Mouse (Mus musculus) right cerebral cortex, postnatal 14 days (tissue): Measurements from ENCODE around the gene Pcsk6.
"Not testable (repeated sequence)": the region's sequence is repeated elsewhere in the genome, so short reads cannot be mapped to it uniquely, and the experiment has no call there.

Source experiments
- DNase-seq: peaks from one replicate; pipeline ENCODE4 v3.0.0; 2022

The Pcsk6 gene

DNA sequence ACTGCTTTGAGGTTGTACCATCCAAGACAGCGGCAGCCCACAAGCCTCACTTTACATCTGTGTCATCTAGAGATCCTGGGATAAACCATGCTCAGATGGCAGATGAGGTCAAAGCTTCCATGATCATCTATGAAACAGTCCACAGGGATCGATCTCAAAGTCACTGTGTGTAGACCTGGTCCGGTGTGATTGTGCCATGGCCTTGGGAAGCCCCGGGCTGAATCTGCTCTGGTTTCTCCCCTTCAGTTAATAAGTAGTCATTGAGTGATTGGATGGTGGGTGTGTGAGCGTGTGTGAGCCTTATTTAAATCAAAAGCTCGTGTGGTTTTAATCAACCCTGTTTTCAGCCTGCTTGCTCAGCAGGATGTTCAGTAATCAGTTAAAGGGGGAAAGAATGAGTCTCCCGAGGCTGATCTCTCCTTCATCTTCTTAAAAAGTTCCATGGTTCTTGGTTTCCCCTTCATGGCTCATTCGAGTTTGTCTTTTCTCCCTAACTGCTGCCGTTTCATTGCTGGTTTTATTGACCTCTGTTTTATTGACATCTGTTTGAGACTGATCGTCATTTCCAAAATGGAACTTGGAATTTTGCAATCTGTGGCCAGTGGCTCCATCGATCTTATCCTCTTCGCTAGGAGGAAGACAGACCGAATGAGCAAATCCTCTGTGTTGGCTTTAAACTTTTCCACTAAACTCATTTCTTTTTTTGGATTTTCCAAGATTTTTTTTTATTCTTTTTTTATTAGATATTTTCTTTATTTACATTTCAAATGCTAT, 142.5 kb downstream of the Pcsk6 start:
- DNase-seq: no peak

DNA sequence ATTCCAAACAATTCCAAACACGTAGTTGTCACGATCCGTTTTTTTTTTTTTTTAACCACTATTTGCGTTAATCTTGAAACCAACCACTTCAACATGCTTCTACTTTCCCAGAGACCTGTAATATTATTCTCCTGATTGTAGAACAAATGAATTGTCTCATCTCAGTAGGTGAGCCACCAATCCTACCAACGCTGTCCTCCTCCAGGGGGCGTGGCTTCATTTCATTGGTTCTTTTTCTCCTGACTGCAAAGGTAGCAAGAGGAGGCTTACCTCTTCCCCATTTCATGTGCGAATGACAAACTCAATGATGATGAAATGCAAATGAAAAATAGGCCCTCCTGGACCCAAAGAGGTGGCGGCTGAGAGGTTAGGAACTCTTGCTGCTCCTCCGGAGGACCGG, 143.5 kb downstream of the Pcsk6 start:
- no peak for DNase-seq

DNA sequence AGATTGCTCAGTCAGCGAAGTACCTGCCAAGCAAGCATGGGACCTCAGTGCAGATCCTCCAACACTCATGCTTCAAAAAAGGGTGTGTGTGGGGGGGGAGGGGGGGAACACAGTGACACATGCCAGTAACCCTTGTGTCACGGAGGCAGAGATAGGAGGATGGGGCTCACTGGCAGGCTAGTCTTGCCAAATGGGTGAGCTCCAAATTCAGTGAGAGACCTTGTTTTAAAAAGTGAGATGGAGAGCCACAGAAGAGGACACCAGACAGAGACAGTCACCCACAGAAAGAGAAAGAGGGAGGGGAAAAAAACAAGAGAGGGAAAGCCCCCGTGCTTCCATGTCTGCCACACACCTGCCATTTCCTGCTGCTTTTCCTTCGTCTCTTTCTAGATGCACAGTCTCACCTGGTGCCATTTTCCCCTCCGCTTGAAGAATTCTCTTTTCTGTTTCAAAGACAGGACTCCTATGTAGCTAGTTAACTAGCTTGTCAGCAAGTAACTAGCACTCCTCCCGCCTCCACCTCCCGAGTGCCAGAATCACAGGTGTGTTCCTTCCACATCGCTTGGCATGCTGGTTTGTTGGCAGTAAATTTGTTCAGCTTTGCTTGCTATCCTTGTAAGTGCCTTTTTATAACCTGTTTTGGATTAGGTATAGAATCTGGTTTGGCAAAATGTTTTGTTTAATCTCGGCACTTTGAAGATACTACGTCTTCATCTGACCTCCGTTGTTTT, 146.8 kb downstream of the Pcsk6 start:
- no peak for DNase-seq

- no peak for DNase-seq
Measured at GRCm38 (mm10) chr7:66008892-66009273, 147.3 kb downstream of the Pcsk6 start.

GRCm38 (mm10) chr7:66010518-66010917, 149.0 kb downstream of the Pcsk6 start:
- no peak for DNase-seq

DNA sequence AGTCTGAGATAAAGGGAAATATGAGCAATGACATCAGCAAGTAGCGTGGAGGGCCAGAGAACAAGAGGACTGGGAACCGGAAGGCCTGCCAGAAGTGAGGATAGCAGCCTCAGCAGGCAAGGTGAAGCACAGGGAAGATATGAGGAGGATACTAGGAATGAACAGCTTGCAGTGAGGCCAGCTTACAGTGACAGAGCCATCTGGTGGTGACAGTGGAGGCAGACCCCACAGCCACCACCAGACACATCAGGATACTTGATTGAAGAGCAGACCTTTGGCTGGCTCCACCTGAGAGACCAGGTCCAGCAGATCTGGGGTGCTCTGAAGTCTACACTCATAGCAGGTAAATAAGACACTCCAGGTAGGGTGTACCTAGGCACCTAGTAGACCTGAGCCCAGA, 166.2 kb downstream of the Pcsk6 start:
- peak; percentile 33 for DNase-seq

GRCm38 (mm10) chr7:66028766-66029512, 167.4 kb downstream of the Pcsk6 start:
- DNase-seq: no peak

DNA sequence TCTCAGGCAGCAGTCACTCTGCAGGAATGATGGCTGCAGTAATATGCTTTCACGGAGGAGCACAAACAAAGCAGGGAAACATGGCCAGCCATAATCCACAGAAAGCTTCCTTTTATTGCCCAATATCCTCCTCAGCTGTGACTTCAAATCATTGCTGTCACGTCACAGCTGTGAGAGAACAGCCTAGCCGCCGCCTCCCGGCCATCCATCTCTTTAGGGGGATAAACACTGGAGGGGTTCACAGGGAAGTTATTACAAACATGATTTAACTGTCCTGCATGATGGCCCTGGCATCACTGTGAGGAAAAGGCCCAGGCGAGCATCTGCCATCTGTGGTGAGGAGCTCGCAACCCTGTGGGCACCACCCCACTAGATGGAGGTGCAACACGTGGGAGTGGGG, 175.3 kb downstream of the Pcsk6 start:
- no peak for DNase-seq

GRCm38 (mm10) chr7:66038261-66038660, 176.7 kb downstream of the Pcsk6 start:
- no peak for DNase-seq

DNA sequence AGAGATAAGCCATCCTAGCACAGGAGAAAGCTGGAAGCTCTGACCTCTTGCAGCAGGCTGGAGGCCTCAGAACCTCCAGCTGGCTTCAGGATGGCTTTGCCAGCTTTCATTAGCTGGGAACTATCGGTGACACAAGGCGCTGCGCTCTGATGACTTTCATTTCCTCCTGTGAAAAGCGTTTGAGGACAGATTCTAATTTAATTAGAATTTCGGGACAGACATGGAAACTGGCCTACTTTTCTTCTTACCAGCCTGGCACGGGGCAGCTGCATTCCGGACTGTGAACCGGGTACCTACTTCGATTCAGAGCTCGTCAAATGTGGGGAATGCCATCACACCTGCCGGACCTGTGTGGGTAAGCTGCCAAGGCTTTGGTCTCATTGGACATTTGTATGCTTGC, 177.2 kb downstream of the Pcsk6 start:
- DNase-seq: no peak

- DNase-seq: no peak
Measured at GRCm38 (mm10) chr7:66040026-66040814, 178.7 kb downstream of the Pcsk6 start.

DNA sequence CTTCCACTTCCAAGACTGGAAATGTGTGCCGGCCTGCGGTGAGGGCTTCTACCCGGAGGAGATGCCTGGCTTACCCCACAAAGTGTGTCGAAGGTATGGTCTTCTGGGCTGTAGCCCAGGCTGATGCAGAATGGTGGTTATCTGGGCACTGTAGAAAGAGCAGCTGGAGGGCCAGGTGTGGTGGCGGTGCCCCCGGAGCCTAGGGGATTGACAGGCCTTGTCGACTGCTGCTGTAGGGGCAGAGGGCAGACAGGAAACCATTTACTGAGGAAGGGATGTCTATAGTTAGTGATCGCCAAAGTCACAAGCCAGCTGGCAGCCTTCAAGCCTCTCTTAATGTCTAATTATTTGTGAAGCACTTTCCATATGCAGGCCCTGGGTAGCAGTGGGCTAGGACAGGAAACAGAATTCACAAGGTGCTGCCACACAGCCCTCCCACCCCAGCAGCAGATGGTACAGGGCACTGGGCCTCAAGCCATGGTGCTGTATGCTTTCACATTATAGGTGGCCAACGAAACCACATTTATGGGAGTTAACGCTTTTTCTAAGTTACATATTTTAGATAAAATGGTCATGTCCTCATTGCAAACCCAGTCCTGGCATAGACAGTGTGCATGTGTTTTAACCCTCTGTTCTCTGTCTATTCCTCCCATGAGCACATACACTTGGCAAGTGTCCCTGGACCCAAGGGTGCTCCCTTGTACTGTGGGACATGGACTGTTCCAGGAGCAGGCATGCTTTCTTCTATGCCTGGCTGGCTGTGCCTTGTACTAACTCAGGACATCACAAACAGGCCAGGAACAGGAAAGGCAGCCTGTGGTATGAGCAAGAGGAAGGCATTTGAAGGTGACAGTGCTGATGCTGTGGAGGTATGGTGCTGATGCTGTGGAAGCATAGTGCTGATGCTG, 182.3 kb downstream of the Pcsk6 start, which contains the start of gene Gm45213:
TSS of gene Gm45213 (plus strand) at position 51 of the 908 bp plus-strand sequence.
- DNase-seq: no peak

GRCm38 (mm10) chr7:66044617-66045016, 183.1 kb downstream of the Pcsk6 start:
- DNase-seq: no peak

DNA sequence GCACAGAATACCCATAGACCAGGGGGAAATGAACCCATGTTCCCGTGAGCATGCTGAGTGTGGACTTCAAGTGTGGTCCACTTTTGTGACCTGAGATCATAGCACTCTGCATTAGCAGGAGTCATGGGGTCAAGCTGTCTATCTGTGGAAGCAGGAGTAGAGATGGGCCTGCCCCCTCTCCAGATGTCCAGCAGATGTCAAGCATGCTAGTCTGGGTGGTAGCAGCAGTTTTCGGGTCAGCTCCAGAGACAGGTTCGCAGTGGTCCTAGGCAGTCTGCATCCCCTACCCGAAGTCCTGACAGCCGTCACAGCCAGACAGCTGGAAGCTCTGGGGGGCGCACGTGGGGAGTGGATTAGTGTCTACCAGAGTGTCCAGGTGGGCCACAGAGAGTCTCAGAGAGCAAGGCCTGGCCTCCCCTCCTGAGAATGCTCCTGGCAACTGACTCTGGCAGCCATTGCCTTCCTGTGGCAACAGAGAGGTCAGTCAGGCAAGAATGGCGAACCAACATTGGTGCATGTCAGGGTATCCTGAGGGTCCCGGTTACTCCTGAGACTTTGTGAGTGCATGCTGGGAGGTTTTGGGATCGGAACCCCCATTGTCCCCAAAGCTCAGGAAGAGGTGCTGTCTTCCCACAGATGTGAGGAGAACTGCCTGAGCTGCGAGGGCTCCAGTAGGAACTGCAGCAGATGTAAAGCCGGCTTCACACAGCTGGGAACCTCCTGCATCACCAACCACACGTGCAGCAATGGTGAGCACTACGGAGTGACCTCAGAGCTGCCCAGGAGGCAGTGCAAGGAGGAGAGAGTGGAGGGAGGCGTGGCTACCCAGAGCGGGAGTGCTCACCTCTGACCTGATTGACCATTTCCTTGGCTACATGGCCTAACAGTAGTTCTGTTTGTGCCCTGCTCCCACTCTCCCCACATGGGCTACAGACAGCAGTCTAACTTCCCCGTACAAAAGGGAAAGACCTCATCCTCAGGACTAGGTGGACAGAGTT, 185.7 kb downstream of the Pcsk6 start:
- no peak for DNase-seq

DNA sequence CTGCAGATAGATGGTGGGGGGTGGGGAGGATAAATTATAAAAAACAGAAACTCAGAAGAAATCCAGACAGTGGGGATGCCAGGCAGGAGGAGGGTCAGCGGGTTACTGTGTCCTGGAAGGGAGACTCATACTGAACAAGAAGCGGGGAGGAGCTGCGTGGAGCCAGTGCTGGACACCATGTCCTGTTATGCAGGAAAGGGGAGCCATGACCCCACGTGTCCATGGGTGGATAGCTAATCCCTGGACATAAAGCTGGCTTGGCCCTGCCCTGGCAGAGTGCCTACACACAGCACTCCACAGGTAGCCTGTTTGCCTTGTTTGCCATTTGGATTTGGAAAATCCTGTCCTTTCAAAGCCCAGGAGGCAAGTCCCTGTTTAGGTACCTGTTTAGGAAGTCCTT, 186.4 kb downstream of the Pcsk6 start:
- DNase-seq: no peak

- no peak for DNase-seq
Measured at GRCm38 (mm10) chr7:66048446-66049230, 187.1 kb downstream of the Pcsk6 start.

DNA sequence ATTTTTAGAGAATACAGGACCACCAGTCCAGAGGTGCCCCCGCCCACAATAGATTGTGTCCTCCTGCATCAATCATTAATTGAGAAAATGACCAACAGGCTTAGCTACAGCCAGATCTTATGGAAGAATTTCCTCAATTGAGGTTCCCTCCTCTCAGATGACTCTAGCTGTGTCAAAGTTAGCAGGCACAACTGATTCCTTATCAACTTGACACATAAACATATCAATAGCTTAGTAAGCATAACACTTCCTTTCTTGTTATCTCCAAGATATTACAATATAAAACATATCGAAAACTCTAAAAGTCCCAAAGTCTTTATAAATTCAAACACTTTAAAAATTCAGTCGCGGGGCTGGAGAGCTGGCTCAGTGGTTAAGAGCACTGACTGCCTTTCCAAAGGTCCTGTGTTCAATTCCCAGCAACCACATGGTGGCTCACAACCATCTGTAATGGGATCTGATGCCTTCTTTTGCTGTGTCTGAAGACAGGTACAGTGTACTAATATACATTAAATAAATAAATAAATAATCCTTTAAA, 192.5 kb downstream of the Pcsk6 start:
- no peak for DNase-seq

GRCm38 (mm10) chr7:66055356-66055755, 193.8 kb downstream of the Pcsk6 start:
- DNase-seq: not testable (repeated sequence)

DNA sequence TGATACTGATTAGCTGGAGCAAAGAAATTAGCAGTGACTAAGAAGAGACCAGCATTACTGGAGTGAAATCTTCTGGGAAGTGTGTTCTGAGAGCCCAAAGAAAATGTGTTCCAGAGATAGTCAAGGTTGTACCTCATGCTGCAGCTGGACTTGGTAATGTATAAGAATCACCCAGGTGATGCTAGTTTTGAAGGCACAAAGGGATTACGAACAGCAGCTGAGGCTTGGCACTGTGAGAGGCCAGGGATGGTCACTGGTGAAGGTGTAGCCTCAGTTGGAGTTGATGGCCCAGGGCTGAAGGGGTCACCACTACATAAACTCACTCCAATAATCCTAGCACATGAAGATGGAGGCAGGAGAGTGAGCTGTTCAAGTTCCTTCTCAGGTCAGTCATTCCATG, 197.2 kb downstream of the Pcsk6 start, which contains the start of gene Snrpa1:
TSS of gene Snrpa1 (plus strand) at position 301 of the 400 bp plus-strand sequence.
- DNase-seq: no peak
